Mouse (Mus musculus) frontal cortex, adult (tissue): ENCODE results near the gene Dnajc22.
A peak's percentile ranks its signal among the peaks of the same experiment; 100 is the strongest.
"Not testable (repeated sequence)": the region's sequence is repeated elsewhere in the genome, so short reads cannot be mapped to it uniquely, and the experiment has no call there.

Experiments
- ATAC-seq: cut with Nextera tagmentation; 2 replicates; pipeline ENCODE4 v1.9.2; 2017; ENCODE audit warnings: mild to moderate bottlenecking, moderate library complexity, mixed read lengths; ENCODE audit not compliant: low TSS enrichment

The Dnajc22 gene

DNA sequence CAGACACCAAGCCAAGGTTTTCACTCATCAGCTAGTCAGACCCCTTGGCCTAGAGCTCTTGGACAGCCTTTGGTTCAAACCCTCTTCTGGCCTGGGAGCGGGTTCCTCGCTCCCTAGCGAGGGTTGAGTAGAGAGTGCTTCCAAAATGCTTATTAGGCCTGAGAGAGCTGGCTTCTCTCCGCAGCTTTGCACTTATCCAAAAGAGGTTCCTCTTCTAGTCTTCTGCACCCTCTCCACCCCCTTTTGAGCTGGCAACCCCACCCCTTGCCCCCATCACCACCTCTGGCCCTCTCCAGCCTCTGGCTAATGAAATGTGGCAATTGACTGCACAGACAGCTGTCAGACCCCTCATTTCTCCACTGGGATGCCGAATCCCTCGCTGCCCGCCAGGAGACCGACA lies at the start of gene Dnajc22:
Gene Dnajc22 (plus strand): TSS at position 301 of the 400 bp plus-strand sequence.
- ATAC-seq = no peak

DNA sequence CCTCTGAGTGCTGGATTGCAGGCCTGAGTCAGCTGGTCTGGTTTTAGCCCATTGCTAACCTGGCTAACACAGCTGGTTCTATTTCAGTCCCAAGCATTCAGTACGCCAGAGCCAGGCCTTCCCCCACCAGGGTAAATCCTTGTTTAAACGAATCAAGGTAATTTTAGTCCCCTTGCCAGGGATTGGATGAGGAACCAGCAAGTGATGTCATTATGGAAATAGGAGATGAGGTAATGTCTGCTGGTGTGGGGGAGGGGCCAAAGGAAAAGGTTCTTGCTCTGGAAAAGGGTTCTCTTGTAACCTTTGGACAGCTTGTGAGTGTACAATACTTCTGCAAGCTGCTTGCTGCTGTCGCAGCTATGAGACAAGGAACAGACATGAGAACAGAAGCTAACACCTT lies 48.1 kb upstream of the Dnajc22 start:
- ATAC-seq = no peak

- not testable (repeated sequence) for ATAC-seq
Measured at GRCm38 (mm10) chr15:99045734-99046133, 47.2 kb upstream of the Dnajc22 start.

DNA sequence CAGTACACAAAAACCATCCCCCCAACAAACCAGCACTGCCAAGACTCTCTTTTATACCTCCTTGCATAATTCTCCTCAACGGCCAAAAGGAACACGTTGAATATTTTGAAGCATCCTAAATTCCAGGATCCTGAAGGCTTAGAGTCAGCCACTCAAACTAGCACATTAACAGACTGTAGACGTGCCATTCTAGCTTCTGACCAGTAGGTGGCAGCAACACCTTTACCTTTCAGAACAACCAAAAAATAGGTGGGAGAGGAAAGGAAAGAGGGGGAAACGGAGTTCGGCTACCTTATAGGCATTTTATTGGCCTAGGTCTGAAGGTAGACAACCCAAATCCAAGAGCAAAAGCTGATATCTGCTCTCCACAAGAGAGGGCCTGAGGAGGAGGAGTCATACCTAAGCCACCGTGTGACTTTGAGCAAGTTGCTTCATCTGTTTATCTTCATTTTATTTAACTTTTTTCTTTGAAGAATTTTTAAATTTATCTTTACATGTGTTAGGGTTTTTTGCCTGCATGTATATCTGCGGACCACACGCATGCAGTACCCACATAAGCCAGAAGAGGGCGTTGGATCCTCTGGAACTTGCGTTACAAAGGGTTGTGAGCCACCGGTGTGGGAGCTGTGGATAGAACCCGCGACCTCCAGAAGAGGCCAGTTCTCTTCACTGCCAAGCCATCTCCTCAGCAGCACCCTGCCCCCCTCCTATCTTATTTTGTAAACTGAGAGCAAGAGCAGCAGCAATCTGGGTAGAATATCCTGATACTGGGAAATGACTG lies 43.3 kb upstream of the Dnajc22 start:
- ATAC-seq = no peak

DNA sequence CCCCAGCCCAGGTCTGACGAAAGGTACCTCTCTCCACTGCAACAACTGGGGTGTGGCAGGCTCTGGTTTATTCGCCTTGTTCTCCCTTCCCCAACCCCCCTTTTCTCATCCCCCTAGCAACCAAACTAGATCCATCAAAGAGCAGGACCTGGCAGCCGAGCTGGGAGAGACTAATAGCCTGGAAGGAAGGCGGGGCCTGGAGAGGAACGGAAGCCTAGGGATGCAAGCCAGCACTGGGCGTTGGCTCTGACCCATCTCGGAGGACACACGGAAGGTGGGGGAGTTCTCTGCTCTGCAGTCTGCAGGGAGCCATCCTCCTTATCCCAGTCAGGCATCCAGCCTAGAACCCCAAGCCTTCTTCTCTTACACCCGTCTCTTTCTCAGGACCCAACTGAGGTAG lies 39.6 kb upstream of the Dnajc22 start:
- no peak for ATAC-seq

- ATAC-seq = no peak
Measured at GRCm38 (mm10) chr15:99055040-99055439, 37.9 kb upstream of the Dnajc22 start, which contains the start of gene Prph. Gene Prph (plus strand): TSS chr15:99055174.

GRCm38 (mm10) chr15:99055511-99055961 lies 37.4 kb upstream of the Dnajc22 start:
- no peak for ATAC-seq

GRCm38 (mm10) chr15:99056332-99056731 lies 36.6 kb upstream of the Dnajc22 start:
- no peak for ATAC-seq

GRCm38 (mm10) chr15:99065557-99066165 lies 27.3 kb upstream of the Dnajc22 start:
- ATAC-seq = no peak

GRCm38 (mm10) chr15:99071988-99072387 lies 21.0 kb upstream of the Dnajc22 start:
- no peak for ATAC-seq

DNA sequence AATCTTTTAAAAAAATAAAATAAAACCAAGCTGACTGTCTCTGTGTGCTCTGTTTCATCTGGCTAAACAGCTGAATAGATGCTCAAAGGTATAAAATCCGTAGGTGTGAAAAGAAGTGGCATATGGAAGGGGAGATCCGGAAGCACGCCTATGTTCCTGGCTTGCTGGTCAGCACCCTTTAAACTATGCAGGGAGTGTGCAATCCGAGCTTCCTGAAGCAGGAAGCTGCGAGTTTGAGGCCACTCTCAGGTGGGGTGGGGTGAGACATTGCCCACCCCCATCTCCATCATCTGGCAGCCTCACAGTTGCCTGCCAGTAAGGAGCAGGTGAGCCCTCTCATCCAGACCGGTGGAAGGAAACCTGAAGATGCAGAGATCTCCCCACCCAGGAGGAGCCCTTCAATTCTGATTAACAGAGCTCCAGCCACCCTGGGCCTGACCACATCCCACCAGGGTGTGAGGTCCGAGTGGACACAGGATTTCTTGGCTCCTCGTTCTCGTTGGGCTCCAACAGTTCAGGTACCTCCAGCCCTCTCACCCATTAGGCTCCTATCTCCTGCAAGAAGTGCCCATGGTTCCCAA lies 18.9 kb upstream of the Dnajc22 start, which contains the start of gene Troap:
Gene Troap (plus strand): TSS at position 557 of the 581 bp plus-strand sequence.
- no peak; the same call in 1 of the 2 replicates for ATAC-seq

DNA sequence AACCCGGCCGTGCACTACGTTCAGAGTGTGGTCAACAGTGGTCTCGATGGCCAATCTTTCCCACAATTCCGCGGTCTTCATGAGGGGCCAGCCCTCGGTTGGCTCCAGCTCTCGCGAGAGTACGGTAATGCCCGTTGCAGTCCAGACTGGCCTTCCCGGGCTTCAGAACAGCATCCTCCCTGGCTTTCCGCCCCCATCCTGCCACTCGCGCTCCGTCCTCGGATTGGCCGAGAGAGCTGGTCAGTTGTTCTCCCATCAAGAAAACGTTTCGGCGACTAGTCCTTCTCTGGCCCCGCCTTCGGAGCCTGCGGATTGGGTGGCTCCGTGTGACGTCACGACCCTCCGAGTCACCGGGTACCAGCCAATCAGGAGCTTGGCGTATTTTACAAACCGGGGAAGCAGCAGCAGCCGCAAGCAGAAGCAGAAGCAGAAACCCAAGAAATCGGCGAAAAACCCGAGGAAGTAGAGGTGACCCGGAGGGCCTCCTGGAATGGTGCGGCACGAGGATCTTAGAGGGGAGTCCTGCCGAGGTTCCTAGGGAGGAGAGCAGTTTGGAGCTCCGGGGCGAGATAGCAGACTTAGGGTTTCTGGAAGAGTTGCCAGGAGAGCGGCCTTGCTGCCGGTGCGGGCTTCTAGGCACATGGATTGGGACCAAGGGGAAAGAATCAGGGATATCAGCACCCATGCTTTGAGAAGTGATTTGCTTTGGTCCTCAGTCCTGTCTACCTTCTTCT lies 18.2 kb upstream of the Dnajc22 start:
- ATAC-seq = peak; percentile 99

DNA sequence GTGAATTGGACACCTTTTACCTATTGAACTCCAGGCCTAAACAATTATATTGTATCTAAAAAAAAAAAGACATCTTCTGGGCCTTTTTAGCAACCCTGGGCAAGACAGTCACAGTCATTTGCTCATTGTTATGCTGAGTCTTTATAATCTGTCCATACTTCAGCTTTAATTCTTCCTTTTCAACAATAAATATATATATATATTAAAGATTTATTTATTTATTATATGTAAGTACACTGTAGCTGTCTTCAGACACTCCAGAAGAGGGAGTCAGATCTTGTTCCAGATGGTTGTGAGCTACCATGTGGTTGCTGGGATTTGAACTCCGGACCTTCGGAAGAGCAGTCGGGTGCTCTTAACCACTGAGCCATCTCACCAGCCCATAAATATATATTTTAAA lies 17.0 kb upstream of the Dnajc22 start:
- ATAC-seq = not testable (repeated sequence)

GRCm38 (mm10) chr15:99078181-99078910 lies 14.6 kb upstream of the Dnajc22 start:
- ATAC-seq = no peak

DNA sequence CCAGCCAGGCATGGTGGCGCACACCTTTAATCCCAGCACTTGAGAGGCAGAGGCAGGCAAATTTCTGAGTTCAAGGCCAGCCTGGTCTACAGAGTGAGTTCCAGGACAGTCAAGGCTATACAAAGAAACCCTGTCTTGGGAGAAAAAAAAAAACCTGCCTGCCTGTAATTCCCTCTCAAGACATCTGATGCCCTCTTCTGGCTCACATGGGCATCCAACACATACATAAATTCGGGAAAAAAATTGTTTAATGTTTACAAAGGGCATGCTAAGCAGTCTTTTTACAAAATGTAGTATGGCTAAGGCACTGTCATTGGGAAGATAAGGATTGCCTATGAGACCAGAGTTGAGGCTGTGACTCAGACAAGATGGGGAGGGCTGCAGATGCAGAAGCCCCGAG lies 13.2 kb upstream of the Dnajc22 start:
- no peak for ATAC-seq

- ATAC-seq = no peak
Measured at GRCm38 (mm10) chr15:99082322-99082721, 10.6 kb upstream of the Dnajc22 start.

GRCm38 (mm10) chr15:99082840-99083239 lies 10.1 kb upstream of the Dnajc22 start:
- ATAC-seq = no peak

DNA sequence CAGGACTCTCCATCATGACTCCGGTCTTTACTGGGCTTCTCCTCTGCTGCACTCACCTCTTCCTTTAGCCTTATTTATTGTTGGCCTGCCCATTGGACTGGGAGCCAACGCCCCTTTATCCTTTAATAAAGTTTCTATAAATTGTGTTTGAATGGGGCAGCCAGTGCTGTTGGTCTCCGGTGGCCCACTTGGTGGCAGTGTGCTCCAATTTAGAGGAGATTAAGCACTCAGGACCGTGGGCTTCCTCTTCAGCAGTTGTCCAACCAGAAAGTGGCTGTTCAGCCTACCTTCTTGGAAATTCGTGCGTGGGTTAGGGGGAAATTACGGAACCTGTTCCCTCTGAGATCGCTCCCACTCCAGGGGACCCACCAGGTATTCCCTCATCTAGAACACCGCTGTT lies 9.7 kb upstream of the Dnajc22 start:
- ATAC-seq = no peak

- ATAC-seq = no peak
Measured at GRCm38 (mm10) chr15:99083867-99084557, 9.0 kb upstream of the Dnajc22 start.

DNA sequence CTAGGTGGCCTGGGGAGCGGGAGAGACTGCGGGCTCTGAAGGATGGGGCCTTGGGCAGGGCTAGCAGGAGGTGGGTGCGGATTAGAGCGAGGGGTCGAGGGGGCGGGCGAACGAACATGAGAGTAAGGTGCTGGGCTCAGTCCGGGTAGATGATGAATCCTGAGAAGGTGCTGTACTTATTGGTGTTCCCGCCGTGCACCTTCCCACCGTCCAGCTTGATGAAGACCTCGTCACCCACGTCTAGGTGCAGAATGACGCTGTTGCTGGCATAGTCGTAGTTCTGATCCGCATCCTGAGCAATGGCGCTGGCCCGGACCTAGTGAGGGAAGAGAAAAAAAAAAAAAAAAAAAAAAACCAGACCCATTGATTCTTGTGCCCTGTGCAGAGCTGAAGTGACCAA lies 8.4 kb upstream of the Dnajc22 start:
- no peak for ATAC-seq

GRCm38 (mm10) chr15:99085997-99086396 lies 7.0 kb upstream of the Dnajc22 start:
- ATAC-seq = no peak
